Comparison of ENCODE assay signal across 8 mouse cellular contexts in genomic region chr3:135825754-135826683, GRCm38 (mm10). TPM values are rescaled to one million over a fixed set of nuclear protein-coding genes. Genes with fewer than 3 reads are reported as not detected.
DNase-seq lines count a peak whose midpoint lies in the region; ATAC-seq and TF ChIP-seq lines count a peak whose summit lies in the region.

No protein-coding gene starts in this region.

- H3K4me1 ChIP-seq in bone marrow macrophage, adult 2 months (ENCODE audit: control insufficient read depth, insufficient read depth, low read length) = peaks cover 2% of the 10 kb centered on the region; the same call in 1 of the 2 replicates
- H3K4me1 ChIP-seq in embryonic fibroblast, embryonic 13.5 days (ENCODE audit: control insufficient read depth, insufficient read depth, low read length) = no peaks in the 10 kb centered on the region
- peaks cover 7% of the 10 kb centered on the region for H3K4me1 ChIP-seq in heart, embryonic 11.5 days (ENCODE audit: control insufficient read depth, insufficient read depth, low read length)
- H3K4me1 ChIP-seq in kidney, embryonic 15.5 days = peaks cover 35% of the 10 kb centered on the region
- peaks cover 45% of the 10 kb centered on the region for H3K4me1 ChIP-seq in liver, embryonic 12.5 days
- peaks cover 5% of the 10 kb centered on the region; the same call in 1 of the 2 replicates for H3K4me1 ChIP-seq in stomach, embryonic 15.5 days

- peak overlapping the region; percentile 84 for H3K27ac ChIP-seq in bone marrow macrophage, adult 2 months (ENCODE audit: insufficient read depth, low read depth, low read length)
- no peak overlapping the region for H3K27ac ChIP-seq in embryonic fibroblast, embryonic 13.5 days (ENCODE audit: insufficient read depth, low read length)
- peak overlapping the region; percentile 91 for H3K27ac ChIP-seq in heart, embryonic 11.5 days (ENCODE audit: low read depth, low read length)
- H3K27ac ChIP-seq in kidney, embryonic 15.5 days = peak overlapping the region; percentile 75
- H3K27ac ChIP-seq in liver, embryonic 12.5 days = peak overlapping the region; percentile 99
- H3K27ac ChIP-seq in stomach, embryonic 15.5 days = peak overlapping the region; percentile 71

- H3K9me3 ChIP-seq in heart, embryonic 11.5 days (replicated peaks; ENCODE audit: control insufficient read depth, low read length) = no peaks in the 10 kb centered on the region
- H3K9me3 ChIP-seq in kidney, embryonic 15.5 days (replicated peaks) = no peaks in the 10 kb centered on the region
- H3K9me3 ChIP-seq in liver, embryonic 12.5 days (replicated peaks) = no peaks in the 10 kb centered on the region
- H3K9me3 ChIP-seq in stomach, embryonic 15.5 days = no peaks in the 10 kb centered on the region

- peak overlapping the region; percentile 24 for H3K4me3 ChIP-seq in C2C12 (ENCODE audit: insufficient read depth, poor library complexity, severe bottlenecking)
- H3K4me3 ChIP-seq in bone marrow macrophage, adult 2 months (ENCODE audit: insufficient read depth, low read length) = peak overlapping the region; percentile 72
- H3K4me3 ChIP-seq in embryonic fibroblast, embryonic 13.5 days (ENCODE audit: insufficient read depth, low read length) = peak overlapping the region; percentile 33
- H3K4me3 ChIP-seq in heart, embryonic 11.5 days (ENCODE audit: low read depth, low read length) = peak overlapping the region; percentile 76
- H3K4me3 ChIP-seq in kidney, embryonic 15.5 days (replicated peaks) = peak overlapping the region; percentile 69
- peak overlapping the region; percentile 85 for H3K4me3 ChIP-seq in liver, embryonic 12.5 days
- peak overlapping the region; percentile 59 for H3K4me3 ChIP-seq in stomach, embryonic 15.5 days (replicated peaks)

- no peaks in the 10 kb centered on the region for H3K79me3 ChIP-seq in C2C12 (ENCODE audit: low read depth)

- peak; percentile 31 to 37 for DNase-seq in natural killer cell, adult 2 months (ENCODE audit: low spot score in 2 of 2)

- peak; percentile 85 for ATAC-seq in heart, embryonic 11.5 days (replicated peaks; ENCODE audit: insufficient number of reproducible peaks, low FRiP score, low TSS enrichment)
- ATAC-seq in kidney, embryonic 15.5 days (replicated peaks; ENCODE audit: low FRiP score) = peak; percentile 87
- ATAC-seq in liver, embryonic 12.5 days = peak; percentile 73
- ATAC-seq in stomach, embryonic 15.5 days (ENCODE audit: insufficient read depth, low FRiP score, low read depth) = peak; percentile 67

- under 1% methylated on average over 52 of the region's 57 CpGs for WGBS in heart, embryonic 11.5 days (ENCODE audit: insufficient replicate concordance)
- whole genome bisulfite sequencing in kidney, embryonic 15.5 days = under 1% methylated on average over 57 of the region's 57 CpGs
- 2% methylated on average over 57 of the region's 57 CpGs for WGBS in liver, embryonic 12.5 days (ENCODE audit: insufficient replicate concordance)
- WGBS in stomach, embryonic 15.5 days = under 1% methylated on average over 57 of the region's 57 CpGs

- no peaks in the 10 kb centered on the region for H3K27me3 ChIP-seq in C2C12 (ENCODE audit: control insufficient read depth, insufficient read depth, insufficient read length)
- no peaks in the 10 kb centered on the region for H3K27me3 ChIP-seq in heart, embryonic 11.5 days (ENCODE audit: control insufficient read depth, insufficient read depth, low read length)
- H3K27me3 ChIP-seq in kidney, embryonic 15.5 days = 0 out of 2 replicates have a peak, but pooled peaks cover 3% of the 10 kb centered on the region
- no peaks in the 10 kb centered on the region for H3K27me3 ChIP-seq in liver, embryonic 12.5 days (replicated peaks)
- no peaks in the 10 kb centered on the region for H3K27me3 ChIP-seq in stomach, embryonic 15.5 days (replicated peaks)

- peak overlapping the region; percentile 92 for H3K4me2 ChIP-seq in heart, embryonic 11.5 days
- peak overlapping the region; percentile 98 for H3K4me2 ChIP-seq in kidney, embryonic 15.5 days
- H3K4me2 ChIP-seq in liver, embryonic 12.5 days = peak overlapping the region; percentile 90
- peak overlapping the region; percentile 98 for H3K4me2 ChIP-seq in stomach, embryonic 15.5 days

- peak overlapping the region; percentile 86 for H3K9ac ChIP-seq in heart, embryonic 11.5 days (ENCODE audit: low read depth, low read length)
- peak overlapping the region; percentile 59 for H3K9ac ChIP-seq in kidney, embryonic 15.5 days
- peak overlapping the region; percentile 91 for H3K9ac ChIP-seq in liver, embryonic 12.5 days
- peak overlapping the region; percentile 65 for H3K9ac ChIP-seq in stomach, embryonic 15.5 days

- no peaks in the 10 kb centered on the region for H3K79me2 ChIP-seq in C2C12 (ENCODE audit: control insufficient read depth, insufficient read depth)

- no peaks in the 10 kb centered on the region for H3K36me3 ChIP-seq in C2C12 (ENCODE audit: control insufficient read depth, insufficient read depth)
- no peaks in the 10 kb centered on the region for H3K36me3 ChIP-seq in heart, embryonic 11.5 days (ENCODE audit: control insufficient read depth, insufficient read depth, low read length)
- no peaks in the 10 kb centered on the region for H3K36me3 ChIP-seq in kidney, embryonic 15.5 days
- peaks cover 21% of the 10 kb centered on the region for H3K36me3 ChIP-seq in liver, embryonic 12.5 days
- no peaks in the 10 kb centered on the region for H3K36me3 ChIP-seq in stomach, embryonic 15.5 days

- peak overlapping the region; percentile 72 for H3ac ChIP-seq in C2C12 (ENCODE audit: control insufficient read depth, insufficient read length, low read depth)

- no peak for TF ChIP-seq CTCF in C2C12 (IDR thresholded peaks at IDR 0.05; ENCODE audit: control insufficient read depth, insufficient read depth, insufficient read length)
- no peak for TF ChIP-seq CTCF in bone marrow macrophage, adult 2 months (IDR thresholded peaks at IDR 0.05; ENCODE audit: low read depth, low read length)
- TF ChIP-seq CTCF in embryonic fibroblast, embryonic 13.5 days (IDR thresholded peaks at IDR 0.05; ENCODE audit: borderline replicate concordance, insufficient read depth, low read length) = no peak

- no peak for TF ChIP-seq POLR2A in bone marrow macrophage, adult 2 months (IDR thresholded peaks at IDR 0.05; ENCODE audit: borderline replicate concordance, low read depth, low read length)
- no peak for TF ChIP-seq POLR2A in embryonic fibroblast, embryonic 13.5 days (IDR thresholded peaks at IDR 0.05; ENCODE audit: low read depth, low read length)

TF ChIP-seq in C2C12, 6 proteins besides CTCF, POLR2A, EP300 and RAD21:
- TF ChIP-seq USF1 (IDR thresholded peaks at IDR 0.05; ENCODE audit: low read depth) (no peak), FOSL1 (IDR thresholded peaks at IDR 0.05; ENCODE audit: insufficient read depth, low read length, poor library complexity, severe bottlenecking) (no peak), MYOD1 (IDR thresholded peaks at IDR 0.05; ENCODE audit: control insufficient read depth, insufficient read length, low read depth) (no peak), MAX (IDR thresholded peaks at IDR 0.05) (no peak), CEBPB (IDR thresholded peaks at IDR 0.05; ENCODE audit: low read depth) (no peak), MYOG (IDR thresholded peaks at IDR 0.05; ENCODE audit: control insufficient read depth, extremely low read depth, insufficient read length) (no peak)

RNA-seq across cellular contexts. Expression of gene Slc39a8, which starts 0.9 kb away (rescaled TPM):
- polyA plus RNA-seq in C2C12 (2012; fragmentation: generic; extraction: Trizol) = 1.4 TPM
- polyA plus RNA-seq in bone marrow macrophage, adult 2 months (2012; ENCODE audit: insufficient read depth, insufficient read length, missing spikeins) = 5.7 and 7.2 TPM in 2 replicates
- 4.1 and 5.4 TPM in 2 replicates for polyA plus RNA-seq in embryonic fibroblast, embryonic 13.5 days (2011; ENCODE audit: insufficient read length, low read depth, missing spikeins)
- polyA plus RNA-seq in heart, embryonic 11.5 days (2014; fragmentation: Nextera tagmentation; extraction: Ambion mirVana) = 45.8 and 51.7 TPM in 2 replicates
- polyA plus RNA-seq in kidney, embryonic 15.5 days (2015; fragmentation: Nextera tagmentation; extraction: Ambion mirVana) = 15.3 and 16.7 TPM in 2 replicates
- 103 and 108 TPM in 2 replicates for polyA plus RNA-seq in liver, embryonic 12.5 days (2016; fragmentation: Nextera tagmentation; extraction: Ambion mirVana)
- polyA plus RNA-seq in stomach, embryonic 15.5 days (2015; fragmentation: Nextera tagmentation; extraction: Ambion mirVana) = 13.3 and 15.4 TPM in 2 replicates

Comparison
In these comparisons a context has a peak if more than half of its experiments do, and no peak if none do; other contexts are left out.
1. H3K4me3 ChIP-seq: peak in every context shown above with its lines; median percentile 85 in liver, embryonic 12.5 days; 76 in heart, embryonic 11.5 days; 72 in bone marrow macrophage, adult 2 months; 69 in kidney, embryonic 15.5 days; 59 in stomach, embryonic 15.5 days; 33 in embryonic fibroblast, embryonic 13.5 days; 24 in C2C12.